Mouse (Mus musculus) CH12.LX (cell line): ENCODE data around the gene Cirbp. TPM values are rescaled to one million over a fixed set of nuclear protein-coding genes. Genes with fewer than 3 reads are reported as not detected.
"Not testable (repeated sequence)": the region's sequence is repeated elsewhere in the genome, so short reads cannot be mapped to it uniquely, and the experiment has no call there.

Experiments
- DNase-seq: peaks from one replicate; pipeline ENCODE4 v3.0.0-alpha.2; 2013; ENCODE audit errors: extremely low read depth
- H3K27ac ChIP-seq: 2 replicates; pipeline ENCODE4 v1.5.1; 2012; ENCODE audit warnings: low read depth, mild to moderate bottlenecking, control low read depth, moderate library complexity; ENCODE audit not compliant: insufficient read depth
- H3K27me3 ChIP-seq: replicated peaks from 2 replicates; pipeline ENCODE3; 2012; ENCODE audit warnings: inconsistent platforms
- H3K36me3 ChIP-seq, 2 experiments: replicated peaks in 1 of 2; 2 replicates each; pipeline versions ENCODE3 to v1.6.1; 2012; ENCODE audit warnings: inconsistent platforms in 1 of 2, low read length in 1 of 2, mild to moderate bottlenecking in 1 of 2, mixed read lengths in 1 of 2, moderate library complexity in 1 of 2; ENCODE audit not compliant: control insufficient read depth in 1 of 2, insufficient read depth in 1 of 2
- H3K4me1 ChIP-seq, 2 experiments: 2 replicates each; pipeline ENCODE4 v1.6.1; 2012; ENCODE audit warnings: inconsistent platforms in 1 of 2, moderate library complexity in 1 of 2; ENCODE audit not compliant: insufficient read depth in 2 of 2, control insufficient read depth in 1 of 2
- H3K4me2 ChIP-seq: 2 replicates; pipeline ENCODE4 v1.6.1; 2012; ENCODE audit warnings: low read depth, mild to moderate bottlenecking, control low read depth; ENCODE audit not compliant: poor library complexity, insufficient read depth, severe bottlenecking
- H3K4me3 ChIP-seq, 3 experiments: fragments of 150-350 bp in 1 of 3; sonication (generic) in 1 of 3; replicated peaks in 1 of 3; 2 replicates each; pipeline versions ENCODE3 to v1.5.1; 2011 to 2012; ENCODE audit warnings: low read depth in 2 of 3, low read length in 2 of 3, mild to moderate bottlenecking in 2 of 3, moderate library complexity in 2 of 3, control low read depth in 1 of 3, improper control_type of control experiment in 1 of 3, inconsistent platforms in 1 of 3, mixed read lengths in 1 of 3; ENCODE audit not compliant: poor library complexity in 1 of 3
- H3K79me2 ChIP-seq: replicated peaks from 2 replicates; pipeline ENCODE4 v1.6.1; 2012; ENCODE audit warnings: mild to moderate bottlenecking, moderate library complexity; ENCODE audit not compliant: control insufficient read depth, poor library complexity, insufficient read depth, severe bottlenecking; ENCODE audit errors: extremely low read depth
- H3K9ac ChIP-seq: 2 replicates; pipeline ENCODE4 v1.6.1; 2012; ENCODE audit warnings: low read depth, mild to moderate bottlenecking, control low read depth, moderate library complexity; ENCODE audit not compliant: insufficient read depth
- H3K9me3 ChIP-seq: replicated peaks from 2 replicates; pipeline ENCODE3; 2012; ENCODE audit warnings: low read length, inconsistent platforms, mixed read lengths
- BHLHE40 ChIP-seq: IDR thresholded peaks from 2 replicates; pipeline ENCODE4 v1.6.1; 2011; ENCODE audit warnings: mild to moderate bottlenecking, low read depth, low read length, improper control_type of control experiment
- CTCF ChIP-seq, 2 experiments: IDR thresholded peaks in 1 of 2; conservative IDR thresholded peaks in 1 of 2; 2 replicates each; pipeline ENCODE4 v1.5.1; 2011 to 2012; ENCODE audit warnings: low read depth in 2 of 2, low read length in 2 of 2, improper control_type of control experiment in 1 of 2, inconsistent platforms in 1 of 2, mild to moderate bottlenecking in 1 of 2, moderate library complexity in 1 of 2
- E2F4 ChIP-seq: IDR thresholded peaks from 2 replicates; pipeline ENCODE4 v1.6.1; 2011; ENCODE audit warnings: low read depth, low read length, improper control_type of control experiment; ENCODE audit not compliant: insufficient replicate concordance
- ETS1 ChIP-seq: conservative IDR thresholded peaks from 2 replicates; pipeline ENCODE4 v1.6.1; 2012; ENCODE audit warnings: low read depth, mild to moderate bottlenecking, inconsistent platforms, low read length, improper control_type of control experiment, moderate library complexity
- GABPA ChIP-seq: IDR thresholded peaks from 2 replicates; pipeline ENCODE4 v1.6.1; 2012; ENCODE audit warnings: low read depth, low read length, improper control_type of control experiment, inconsistent platforms; ENCODE audit not compliant: insufficient replicate concordance
- IRF4 ChIP-seq: IDR thresholded peaks from 2 replicates; pipeline ENCODE4 v1.6.1; 2014; ENCODE audit warnings: low read depth, mild to moderate bottlenecking, inconsistent platforms, low read length, improper control_type of control experiment
- JUN ChIP-seq: IDR thresholded peaks from 2 replicates; pipeline ENCODE4 v1.6.1; 2011; ENCODE audit warnings: low read depth, mild to moderate bottlenecking, low read length, improper control_type of control experiment, moderate library complexity; ENCODE audit not compliant: insufficient read depth
- JUND ChIP-seq: conservative IDR thresholded peaks from 2 replicates; pipeline ENCODE4 v1.6.1; 2011; ENCODE audit warnings: low read depth, low read length, improper control_type of control experiment
- MAFK ChIP-seq: IDR thresholded peaks from 2 replicates; pipeline ENCODE4 v1.6.1; 2011; ENCODE audit warnings: low read length, improper control_type of control experiment; ENCODE audit not compliant: insufficient replicate concordance
- MAZ ChIP-seq: IDR thresholded peaks from 2 replicates; pipeline ENCODE4 v1.6.1; 2012; ENCODE audit warnings: low read depth, mild to moderate bottlenecking, inconsistent platforms, low read length, improper control_type of control experiment, moderate library complexity
- MYC ChIP-seq: IDR thresholded peaks from 2 replicates; pipeline ENCODE4 v1.6.1; 2011; ENCODE audit warnings: low read depth, mild to moderate bottlenecking, improper control_type of control experiment, low read length
- NRF1 ChIP-seq: IDR thresholded peaks from 2 replicates; pipeline ENCODE4 v1.6.1; 2014; ENCODE audit warnings: low read depth, mild to moderate bottlenecking, inconsistent platforms, low read length, improper control_type of control experiment, moderate library complexity
- PAX5 ChIP-seq: IDR thresholded peaks from 2 replicates; pipeline ENCODE4 v1.6.1; 2012; ENCODE audit warnings: low read length, inconsistent platforms, mixed read lengths
- POLR2A ChIP-seq: IDR thresholded peaks from 2 replicates; pipeline ENCODE4 v1.6.1; 2011; ENCODE audit warnings: low read depth, mild to moderate bottlenecking, improper control_type of control experiment, low read length
- RAD21 ChIP-seq: IDR thresholded peaks from 2 replicates; pipeline ENCODE4 v1.6.1; 2011; ENCODE audit warnings: low read depth, mild to moderate bottlenecking, low read length, improper control_type of control experiment, moderate library complexity
- RCOR1 ChIP-seq: conservative IDR thresholded peaks from 2 replicates; pipeline ENCODE4 v1.6.1; 2012; ENCODE audit warnings: low read depth, mild to moderate bottlenecking, inconsistent platforms, low read length, improper control_type of control experiment
- SMC3 ChIP-seq: IDR thresholded peaks from 2 replicates; pipeline ENCODE4 v1.6.1; 2011; ENCODE audit warnings: low read depth, low read length, improper control_type of control experiment
- TCF12 ChIP-seq: IDR thresholded peaks from 2 replicates; pipeline ENCODE4 v1.6.1; 2014; ENCODE audit warnings: low read depth, mild to moderate bottlenecking, inconsistent platforms, low read length, improper control_type of control experiment
- UBTF ChIP-seq: IDR thresholded peaks from 2 replicates; pipeline ENCODE4 v1.6.1; 2012; ENCODE audit warnings: low read depth, mild to moderate bottlenecking, inconsistent platforms, low read length, improper control_type of control experiment, moderate library complexity
- USF1 ChIP-seq: IDR thresholded peaks from 2 replicates; pipeline ENCODE4 v1.6.1; 2014; ENCODE audit warnings: low read depth, mild to moderate bottlenecking, inconsistent platforms, low read length, improper control_type of control experiment
- USF2 ChIP-seq: conservative IDR thresholded peaks from 2 replicates; pipeline ENCODE4 v1.6.1; 2011; ENCODE audit warnings: low read depth, low read length, improper control_type of control experiment
- ZMIZ1 ChIP-seq: IDR thresholded peaks from 2 replicates; pipeline ENCODE4 v1.6.1; 2012; ENCODE audit warnings: low read depth, mild to moderate bottlenecking, inconsistent platforms, low read length, improper control_type of control experiment
- ZNF384 ChIP-seq: IDR thresholded peaks from 2 replicates; pipeline ENCODE4 v1.6.1; 2012; ENCODE audit warnings: low read depth, low read length, improper control_type of control experiment, inconsistent platforms
- dilution Hi-C: fragments of 300-500 bp; cut with MboI; formaldehyde crosslinking; loops from 2 replicates; pipeline ENCODE4 v1.14.3; 2020; ENCODE audit warnings: low sequenced_read_pairs; ENCODE audit not compliant: extremely low pct_unique_long_range_greater_than_20kb, extremely low pct_ligation_motif_present
- in situ Hi-C: fragments of 300-500 bp; cut with MboI; formaldehyde crosslinking; loops from 3 replicates; pipeline ENCODE4 v1.14.3; 2019; ENCODE audit warnings: low sequenced_read_pairs, low pct_ligation_motif_present, low pct_unique_long_range_greater_than_20kb, mixed read lengths
- polyA plus RNA-seq: library from polyadenylated mRNA; unstranded; fragments of >175 nt; gene quantifications from 2 replicates; pipeline ENCODE4 v1.2.1, GENCODE M21; 2012; ENCODE audit warnings: low read depth; ENCODE audit not compliant: insufficient read length
- total RNA-seq, 2 experiments: library from RNA; depleted of rRNA; stranded (reverse); fragments of 300-350 nt in 1 of 2; fragments of >200 nt in 1 of 2; gene quantifications; 2 replicates each; pipeline ENCODE4 v1.2.3; 2012 to 2014

Cirbp gene
- total and polyA plus RNA-seq, 3 experiments, result 27.0 to 40.2 (median 34.4) TPM

- H3K79me2 ChIP-seq, result no peaks in the 10 kb centered on the region
- peaks cover 53% of the 10 kb centered on the region for H3K27me3 ChIP-seq
- no peak overlapping the region for H3K4me3 ChIP-seq
- no peaks in the 10 kb centered on the region for H3K36me3 ChIP-seq
- no peak for DNase-seq
- peaks cover 0 to 4% of the 10 kb centered on the region in 2 experiments; a peak in 1 of 4 replicates for H3K4me1 ChIP-seq
- H3K4me2 ChIP-seq, result no peak overlapping the region
- TF ChIP-seq PAX5, result no peak
- TF ChIP-seq IRF4, result no peak
- no peak for TF ChIP-seq BHLHE40
- TF ChIP-seq ZMIZ1, result no peak
- no peak for TF ChIP-seq ZNF384
- no peak for TF ChIP-seq MYC
- no peak for TF ChIP-seq CTCF (conservative IDR thresholded peaks at IDR 0.05 in 1 of 2, IDR thresholded peaks at IDR 0.05 in 1 of 2; ENCODE audit: low read depth in 2 of 2, low read length in 2 of 2)
- TF ChIP-seq MAFK, result no peak
- TF ChIP-seq E2F4, result no peak
- H3K9me3 ChIP-seq, result no peaks in the 10 kb centered on the region
- no peak overlapping the region for H3K9ac ChIP-seq
- in situ Hi-C loops (no loop called here), dilution Hi-C loops (no loop called here)
- no peak overlapping the region for H3K27ac ChIP-seq
Observed at GRCm38 (mm10) chr10:80208841-80209371, 43.1 kb downstream of the Cirbp start.

DNA sequence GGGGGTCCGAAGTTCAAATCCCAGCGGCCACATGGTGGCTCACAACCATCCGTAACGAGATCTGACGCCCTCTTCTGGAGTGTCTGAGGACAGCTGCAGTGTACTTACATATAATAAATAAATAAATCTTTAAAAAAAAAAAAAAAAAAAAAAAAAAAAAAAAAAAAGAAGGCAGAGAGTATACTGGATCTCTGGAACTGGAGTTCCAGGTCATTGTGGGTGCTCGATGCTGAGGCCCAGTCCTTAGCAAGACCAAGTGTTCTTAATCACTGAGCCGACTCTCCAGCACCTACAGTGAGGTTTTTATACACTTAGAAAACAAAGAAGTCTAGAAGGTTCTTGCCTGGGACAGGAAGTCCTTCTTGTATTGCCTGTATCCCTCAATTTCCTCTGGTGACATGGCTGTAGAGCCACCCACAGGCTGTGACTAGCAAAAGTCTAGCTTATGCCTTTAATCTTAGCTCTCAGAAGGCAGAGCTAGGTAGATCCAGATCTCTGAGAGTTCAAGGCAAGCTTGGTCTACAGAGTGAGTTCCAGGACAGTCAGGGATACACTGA lies 45.8 kb downstream of the Cirbp start:
- H3K9ac ChIP-seq, H3K9me3 ChIP-seq, H3K36me3 ChIP-seq, H3K27ac ChIP-seq, dilution Hi-C loops, in situ Hi-C loops, H3K4me3 ChIP-seq, H3K79me2 ChIP-seq, H3K4me1 ChIP-seq, H3K4me2 ChIP-seq, DNase-seq: not testable (repeated sequence)
- peaks cover 30% of the 10 kb centered on the region for H3K27me3 ChIP-seq

GRCm38 (mm10) chr10:80215048-80215772 lies 49.4 kb downstream of the Cirbp start:
- no peak overlapping the region for H3K4me2 ChIP-seq
- peaks cover 11% of the 10 kb centered on the region for H3K27me3 ChIP-seq
- H3K79me2 ChIP-seq, result no peaks in the 10 kb centered on the region
- H3K27ac ChIP-seq, result no peak overlapping the region
- dilution Hi-C loops, result no loop called here
- in situ Hi-C loops, result no loop called here
- no peaks in the 10 kb centered on the region for H3K36me3 ChIP-seq
- H3K4me3 ChIP-seq, result no peak overlapping the region
- no peak overlapping the region for H3K9ac ChIP-seq
- no peaks in the 10 kb centered on the region for H3K9me3 ChIP-seq
- no peak for TF ChIP-seq MAFK
- TF ChIP-seq BHLHE40, result no peak
- no peak for TF ChIP-seq ETS1
- no peak for TF ChIP-seq GABPA
- no peak for TF ChIP-seq ZNF384
- TF ChIP-seq ZMIZ1, result no peak
- TF ChIP-seq E2F4, result no peak
- TF ChIP-seq JUND, result no peak
- no peak for TF ChIP-seq TCF12
- TF ChIP-seq JUN, result no peak
- no peak for TF ChIP-seq RAD21
- TF ChIP-seq CTCF (conservative IDR thresholded peaks at IDR 0.05 in 1 of 2, IDR thresholded peaks at IDR 0.05 in 1 of 2; ENCODE audit: low read depth in 2 of 2, low read length in 2 of 2), result no peak
- TF ChIP-seq USF2, result no peak
- no peak for TF ChIP-seq POLR2A
- no peak for TF ChIP-seq MAZ
- TF ChIP-seq UBTF, result no peak
- TF ChIP-seq USF1, result no peak
- TF ChIP-seq NRF1, result no peak
- no peak for TF ChIP-seq SMC3
- no peak for TF ChIP-seq RCOR1
- peaks cover 5 to 6% of the 10 kb centered on the region in 2 experiments; a peak in 3 of 4 replicates for H3K4me1 ChIP-seq
- no peak for DNase-seq
